Mouse (Mus musculus) embryonic facial prominence, embryonic 13.5 days (tissue): ENCODE measurements around the gene Gm5152. TPM values are rescaled to one million over a fixed set of nuclear protein-coding genes. Genes with fewer than 3 reads are reported as not detected.
"Not testable (repeated sequence)": the region's sequence is repeated elsewhere in the genome, so short reads cannot be mapped to it uniquely, and the experiment has no call there.

Experiments used
- ATAC-seq: fragments of 200-750 bp; cut with Nextera tagmentation; 2 replicates; pipeline ENCODE4 v1.8.0; 2017; ENCODE audit warnings: low read depth; ENCODE audit not compliant: insufficient number of reproducible peaks, insufficient read depth, low FRiP score, low TSS enrichment
- H3K27ac ChIP-seq: fragments of 300-500 bp; sonication (generic); 2 replicates; pipeline ENCODE4 v1.5.1; 2015; ENCODE audit warnings: moderate library complexity, mild to moderate bottlenecking, inconsistent platforms
- H3K27me3 ChIP-seq: fragments of 300-500 bp; sonication (generic); 2 replicates; pipeline ENCODE4 v1.6.1; 2015; ENCODE audit warnings: mild to moderate bottlenecking, inconsistent platforms
- H3K36me3 ChIP-seq: fragments of 300-500 bp; sonication (generic); 2 replicates; pipeline ENCODE4 v1.6.1; 2015; ENCODE audit warnings: mild to moderate bottlenecking, inconsistent platforms
- H3K4me1 ChIP-seq: fragments of 300-500 bp; sonication (generic); 2 replicates; pipeline ENCODE4 v1.6.1; 2015; ENCODE audit warnings: inconsistent platforms
- H3K4me2 ChIP-seq: fragments of 300-500 bp; sonication (generic); 2 replicates; pipeline ENCODE4 v1.6.1; 2015; ENCODE audit warnings: moderate library complexity, mild to moderate bottlenecking, inconsistent platforms
- H3K4me3 ChIP-seq: fragments of 300-500 bp; sonication (generic); 2 replicates; pipeline ENCODE4 v1.5.1; 2015; ENCODE audit warnings: mild to moderate bottlenecking, inconsistent platforms
- H3K9ac ChIP-seq: fragments of 300-500 bp; sonication (generic); 2 replicates; pipeline ENCODE4 v1.6.1; 2015; ENCODE audit warnings: mild to moderate bottlenecking, inconsistent platforms
- H3K9me3 ChIP-seq: fragments of 300-500 bp; sonication (generic); 2 replicates; pipeline ENCODE4 v1.6.1; 2016; ENCODE audit warnings: inconsistent platforms
- WGBS: fragments of 180-500 bp; shearing (Covaris S2); methylation state at CpG from one replicate; pipeline ENCODE4 v1.1.7; 2015; ENCODE audit warnings: mixed read lengths; 5-methylcytosine and 5-hydroxymethylcytosine counted together
- polyA plus RNA-seq: library from polyadenylated mRNA; unstranded; fragments of >200 nt; fragmentation: Nextera tagmentation; extraction: Ambion mirVana; gene quantifications from 2 replicates; pipeline ENCODE4 v1.2.1, GENCODE M21; 2015

Gm5152 gene
- not detected in 2 replicates for polyA plus RNA-seq

- not testable (repeated sequence) for H3K4me2 ChIP-seq, H3K27me3 ChIP-seq, H3K27ac ChIP-seq, H3K4me1 ChIP-seq, H3K4me3 ChIP-seq, H3K9ac ChIP-seq, ATAC-seq, H3K9me3 ChIP-seq, H3K36me3 ChIP-seq
- no CpG with 5 or more reads among the region's 1 CpGs for WGBS
Measured at GRCm38 (mm10) chr5:10246426-10246825, at the start of gene Gm5152. Gm5152 (minus strand) TSS chr5:10246526.

GRCm38 (mm10) chr5:10254768-10255167 lies 8.4 kb upstream of the Gm5152 start:
- H3K27ac ChIP-seq, ATAC-seq, H3K4me1 ChIP-seq, H3K9me3 ChIP-seq, H3K36me3 ChIP-seq, H3K4me2 ChIP-seq, H3K4me3 ChIP-seq, H3K9ac ChIP-seq, H3K27me3 ChIP-seq: not testable (repeated sequence)
- 81% methylated on average over 1 of the region's 1 CpGs for WGBS

GRCm38 (mm10) chr5:10245770-10246169 lies 556 bp downstream of the Gm5152 start:
- not testable (repeated sequence) for H3K4me3 ChIP-seq, ATAC-seq, H3K27ac ChIP-seq, H3K4me2 ChIP-seq, H3K9ac ChIP-seq, H3K9me3 ChIP-seq, H3K27me3 ChIP-seq, H3K36me3 ChIP-seq, H3K4me1 ChIP-seq

GRCm38 (mm10) chr5:10240436-10240835 lies 5.9 kb downstream of the Gm5152 start:
- H3K4me3 ChIP-seq, H3K27me3 ChIP-seq, H3K9ac ChIP-seq, H3K4me2 ChIP-seq, H3K27ac ChIP-seq, H3K36me3 ChIP-seq, H3K9me3 ChIP-seq, H3K4me1 ChIP-seq, ATAC-seq: not testable (repeated sequence)
- 82% methylated on average over 3 of the region's 3 CpGs for WGBS

- no peaks in the 10 kb centered on the region for H3K9me3 ChIP-seq
- H3K4me1 ChIP-seq: no peaks in the 10 kb centered on the region
- no peaks in the 10 kb centered on the region for H3K27me3 ChIP-seq
- no peak overlapping the region for H3K27ac ChIP-seq
- H3K4me2 ChIP-seq: no peak overlapping the region
- no peak overlapping the region for H3K9ac ChIP-seq
- H3K4me3 ChIP-seq: no peak overlapping the region
- no peak for ATAC-seq
- no peaks in the 10 kb centered on the region for H3K36me3 ChIP-seq
Measured at GRCm38 (mm10) chr5:10220317-10220716, 26.0 kb downstream of the Gm5152 start.

GRCm38 (mm10) chr5:10203067-10203466 lies 43.3 kb downstream of the Gm5152 start:
- no peaks in the 10 kb centered on the region for H3K36me3 ChIP-seq
- H3K27ac ChIP-seq: no peak overlapping the region
- no peak overlapping the region for H3K9ac ChIP-seq
- H3K27me3 ChIP-seq: no peaks in the 10 kb centered on the region
- H3K4me2 ChIP-seq: no peak overlapping the region
- no peaks in the 10 kb centered on the region for H3K9me3 ChIP-seq
- H3K4me3 ChIP-seq: no peak overlapping the region
- no peaks in the 10 kb centered on the region for H3K4me1 ChIP-seq
- 95% methylated on average over 1 of the region's 1 CpGs for WGBS
- no peak for ATAC-seq

- Histone ChIP-seq H3K27me3 (no peaks in the 10 kb centered on the region), H3K36me3 (no peaks in the 10 kb centered on the region), H3K9ac (no peak overlapping the region), H3K4me3 (no peak overlapping the region), H3K9me3 (no peaks in the 10 kb centered on the region), H3K27ac (no peak overlapping the region), H3K4me1 (no peaks in the 10 kb centered on the region), H3K4me2 (no peak overlapping the region)
- WGBS: 79% methylated on average over 1 of the region's 1 CpGs
- no peak for ATAC-seq
Measured at GRCm38 (mm10) chr5:10196880-10197279, 49.4 kb downstream of the Gm5152 start.
